Mouse (Mus musculus) T-cell, adult 2 months (primary cell): ENCODE measurements around the gene Luzp2.

ENCODE experiments used
- DNase-seq: peaks from one replicate; pipeline ENCODE4 v3.0.0; 2022; ENCODE audit warnings: low spot score

The Luzp2 gene

GRCm38 (mm10) chr7:54835372-54835851 is at the start of gene Luzp2:
Gene Luzp2, plus strand, starts transcription at chr7:54835498.
- no peak for DNase-seq

- DNase-seq, result no peak
Measured at GRCm38 (mm10) chr7:54787456-54787855, 47.8 kb upstream of the Luzp2 start.

- DNase-seq, result no peak
Measured at GRCm38 (mm10) chr7:54818606-54819005, 16.7 kb upstream of the Luzp2 start.

- DNase-seq, result no peak
Measured at GRCm38 (mm10) chr7:54828751-54829150, 6.5 kb upstream of the Luzp2 start.

GRCm38 (mm10) chr7:54835911-54836352 is 634 bp downstream of the Luzp2 start:
- DNase-seq, result no peak

GRCm38 (mm10) chr7:54836437-54836836 is 1.1 kb downstream of the Luzp2 start:
- DNase-seq, result no peak

- DNase-seq, result no peak
Measured at GRCm38 (mm10) chr7:54842807-54843335, 7.6 kb downstream of the Luzp2 start.

- DNase-seq, result no peak
Measured at GRCm38 (mm10) chr7:54845875-54846691, 10.8 kb downstream of the Luzp2 start.

GRCm38 (mm10) chr7:54846692-54847020 is 11.4 kb downstream of the Luzp2 start:
- DNase-seq, result no peak

- no peak for DNase-seq
Measured at GRCm38 (mm10) chr7:54852860-54853259, 17.6 kb downstream of the Luzp2 start.

- DNase-seq, result no peak
Measured at GRCm38 (mm10) chr7:54861230-54861856, 26.0 kb downstream of the Luzp2 start.

- DNase-seq, result no peak
Measured at GRCm38 (mm10) chr7:54878928-54879644, 43.8 kb downstream of the Luzp2 start.

- no peak for DNase-seq
Measured at GRCm38 (mm10) chr7:54893709-54894627, 58.7 kb downstream of the Luzp2 start.

- DNase-seq, result no peak
Measured at GRCm38 (mm10) chr7:54898589-54898988, 63.3 kb downstream of the Luzp2 start.

GRCm38 (mm10) chr7:54909958-54910357 is 74.7 kb downstream of the Luzp2 start:
- no peak for DNase-seq

GRCm38 (mm10) chr7:54914030-54914429 is 78.7 kb downstream of the Luzp2 start:
- no peak for DNase-seq

- no peak for DNase-seq
Measured at GRCm38 (mm10) chr7:54921991-54922390, 86.7 kb downstream of the Luzp2 start.

- DNase-seq, result no peak
Measured at GRCm38 (mm10) chr7:54956759-54957158, 121.5 kb downstream of the Luzp2 start.

GRCm38 (mm10) chr7:54962678-54963077 is 127.4 kb downstream of the Luzp2 start:
- DNase-seq, result no peak

- DNase-seq, result no peak
Measured at GRCm38 (mm10) chr7:54977372-54977771, 142.1 kb downstream of the Luzp2 start.

GRCm38 (mm10) chr7:54980585-54980984 is 145.3 kb downstream of the Luzp2 start:
- no peak for DNase-seq
